Mouse (Mus musculus): ENCODE data around the gene Gm11007. TPM values are rescaled to one million over a fixed set of nuclear protein-coding genes. Genes with fewer than 3 reads are reported as not detected.
"Not testable (repeated sequence)": the region's sequence is repeated elsewhere in the genome, so short reads cannot be mapped to it uniquely, and the experiment has no call there.

Gene Gm11007
- polyA plus RNA-seq (2015; fragmentation: Nextera tagmentation; extraction: Ambion mirVana): not detected in 2 replicates

GRCm38 (mm10) chr2:175643678-175644077 lies at the start of gene Gm11007:
Gm11007 (plus strand) TSS chr2:175643978.
- ATAC-seq (ENCODE audit: low read depth); H3K4me3 ChIP-seq (ENCODE audit: low read length); H3K4me1 ChIP-seq (replicated peaks; ENCODE audit: control insufficient read depth, insufficient read depth, low read length); H3K9ac ChIP-seq (ENCODE audit: low read length); H3K36me3 ChIP-seq (ENCODE audit: control insufficient read depth, insufficient read depth, low read length); H3K27me3 ChIP-seq (ENCODE audit: control insufficient read depth, insufficient read depth, low read depth, low read length); H3K27ac ChIP-seq (ENCODE audit: low read length); H3K9me3 ChIP-seq (ENCODE audit: control insufficient read depth, low read length); H3K4me2 ChIP-seq (ENCODE audit: low read depth, low read length): not testable (repeated sequence)
- no CpG with 5 or more reads among the region's 2 CpGs for WGBS

Other genes with a start within 250 kb of the Gm11007 start
- gene Gm4724, start 208.2 kb upstream of the Gm11007 start, polyA plus RNA-seq (2015; fragmentation: Nextera tagmentation; extraction: Ambion mirVana): 10.0 and 25.1 TPM in 2 replicates
- 7.0 and 7.7 TPM in 2 replicates for gene Zfp965, start 174.0 kb upstream of the Gm11007 start, polyA plus RNA-seq (2015; fragmentation: Nextera tagmentation; extraction: Ambion mirVana)
- 26.0 and 29.8 TPM in 2 replicates for gene Zfp969, start 59.7 kb downstream of the Gm11007 start, polyA plus RNA-seq (2015; fragmentation: Nextera tagmentation; extraction: Ambion mirVana)
- not detected in 2 replicates for gene Gm2007, start 97.6 kb downstream of the Gm11007 start, polyA plus RNA-seq (2015; fragmentation: Nextera tagmentation; extraction: Ambion mirVana)
- gene Gm14288, start 157.1 kb downstream of the Gm11007 start, polyA plus RNA-seq (2015; fragmentation: Nextera tagmentation; extraction: Ambion mirVana): 4.5 and 4.8 TPM in 2 replicates
- 18.6 and 25.2 TPM in 2 replicates for gene Gm6710, start 225.2 kb downstream of the Gm11007 start, polyA plus RNA-seq (2015; fragmentation: Nextera tagmentation; extraction: Ambion mirVana)

Data from lung, embryonic 16.5 days (tissue).